Mouse (Mus musculus): ENCODE measurements around the gene Gm614. TPM values are rescaled to one million over a fixed set of nuclear protein-coding genes. Genes with fewer than 3 reads are reported as not detected.

The Gm614 gene
- polyA plus RNA-seq (2016; fragmentation: Nextera tagmentation; extraction: Ambion mirVana): not detected in 2 replicates

GRCm38 (mm10) chrX:101263892-101264291 is at the start of gene Gm614:
Gene Gm614, minus strand, starts transcription at chrX:101263992.
- Histone ChIP-seq H3K9ac (replicated peaks) (no peak within 1 kb of the TSS), H3K4me1 (replicated peaks) (peaks cover 21% of the 10 kb centered on the region), H3K27ac (no peak within 1 kb of the TSS), H3K36me3 (no peaks in the 10 kb centered on the region), H3K9me3 (no peaks in the 10 kb centered on the region), H3K27me3 (peaks cover 24% of the 10 kb centered on the region), H3K4me3 (replicated peaks) (no peak within 1 kb of the TSS), H3K4me2 (no peak within 1 kb of the TSS)
- no peak for ATAC-seq (ENCODE audit: insufficient number of reproducible peaks, insufficient read depth, low FRiP score, low TSS enrichment, low read depth)
- 93% methylated on average over 1 of the region's 1 CpGs for WGBS

GRCm38 (mm10) chrX:101309299-101309698 is 45.5 kb upstream of the Gm614 start:
- Histone ChIP-seq H3K9me3 (no peaks in the 10 kb centered on the region), H3K4me1 (replicated peaks) (no peaks in the 10 kb centered on the region), H3K27me3 (peaks cover 42% of the 10 kb centered on the region), H3K9ac (replicated peaks) (no peak overlapping the region), H3K4me2 (no peak overlapping the region), H3K4me3 (replicated peaks) (no peak overlapping the region), H3K36me3 (peaks cover 10% of the 10 kb centered on the region; the same call in 1 of the 2 replicates), H3K27ac (no peak overlapping the region)
- 87% methylated on average over 5 of the region's 5 CpGs for WGBS
- no peak for ATAC-seq (ENCODE audit: insufficient number of reproducible peaks, insufficient read depth, low FRiP score, low TSS enrichment, low read depth)

GRCm38 (mm10) chrX:101304646-101305045 is 40.9 kb upstream of the Gm614 start:
- Histone ChIP-seq H3K36me3 (no peaks in the 10 kb centered on the region), H3K27ac (no peak overlapping the region), H3K4me1 (replicated peaks) (peaks cover 24% of the 10 kb centered on the region), H3K9me3 (no peaks in the 10 kb centered on the region), H3K4me3 (replicated peaks) (no peak overlapping the region), H3K9ac (replicated peaks) (no peak overlapping the region), H3K27me3 (peaks cover 44% of the 10 kb centered on the region), H3K4me2 (no peak overlapping the region)
- WGBS: 57% methylated on average over 2 of the region's 2 CpGs
- ATAC-seq (ENCODE audit: insufficient number of reproducible peaks, insufficient read depth, low FRiP score, low TSS enrichment, low read depth): no peak

- no peak overlapping the region for H3K27ac ChIP-seq
Observed at GRCm38 (mm10) chrX:101301654-101302053, 37.9 kb upstream of the Gm614 start.

GRCm38 (mm10) chrX:101300427-101301030 is 36.7 kb upstream of the Gm614 start:
- Histone ChIP-seq H3K4me2 (peak overlapping the region; percentile 56), H3K4me1 (replicated peaks) (peaks cover 24% of the 10 kb centered on the region), H3K27me3 (peaks cover 44% of the 10 kb centered on the region), H3K9me3 (no peaks in the 10 kb centered on the region), H3K36me3 (peaks cover 21% of the 10 kb centered on the region), H3K4me3 (replicated peaks) (peak overlapping the region; percentile 47), H3K27ac (peak overlapping the region; percentile 77), H3K9ac (replicated peaks) (peak overlapping the region; percentile 28; the same call in 1 of the 2 replicates)
- WGBS: 32% methylated on average over 13 of the region's 13 CpGs
- peak; percentile 35 for ATAC-seq (ENCODE audit: insufficient number of reproducible peaks, insufficient read depth, low FRiP score, low TSS enrichment, low read depth)

More at GRCm38 (mm10) chrX:101301654-101302053, 37.9 kb upstream of the Gm614 start:
- Histone ChIP-seq H3K4me3 (replicated peaks) (no peak overlapping the region), H3K4me2 (peak overlapping the region; percentile 56), H3K9ac (replicated peaks) (no peak overlapping the region), H3K27me3 (peaks cover 42% of the 10 kb centered on the region), H3K36me3 (peaks cover 10% of the 10 kb centered on the region), H3K9me3 (no peaks in the 10 kb centered on the region), H3K4me1 (replicated peaks) (peaks cover 24% of the 10 kb centered on the region)
- no peak for ATAC-seq (ENCODE audit: insufficient number of reproducible peaks, insufficient read depth, low FRiP score, low TSS enrichment, low read depth)
- 76% methylated on average over 9 of the region's 9 CpGs for WGBS

GRCm38 (mm10) chrX:101299473-101300426 is 36.0 kb upstream of the Gm614 start:
- H3K4me3 ChIP-seq (replicated peaks): peak overlapping the region; percentile 47
- ATAC-seq (ENCODE audit: insufficient number of reproducible peaks, insufficient read depth, low FRiP score, low TSS enrichment, low read depth): peak; percentile 71
- H3K9ac ChIP-seq (replicated peaks): peak overlapping the region; percentile 50
- peak overlapping the region; percentile 77 for H3K27ac ChIP-seq
- H3K4me1 ChIP-seq (replicated peaks): peaks cover 24% of the 10 kb centered on the region
- peaks cover 28% of the 10 kb centered on the region for H3K36me3 ChIP-seq
- WGBS: 22% methylated on average over 12 of the region's 13 CpGs
- no peaks in the 10 kb centered on the region for H3K9me3 ChIP-seq
- H3K4me2 ChIP-seq: peak overlapping the region; percentile 56
- peaks cover 44% of the 10 kb centered on the region for H3K27me3 ChIP-seq

GRCm38 (mm10) chrX:101299055-101299454 is 35.3 kb upstream of the Gm614 start, which contains the start of gene Nlgn3:
Gene Nlgn3, plus strand, starts transcription at chrX:101299168.
- 35% methylated on average over 14 of the region's 24 CpGs for WGBS
- H3K27ac ChIP-seq: peak within 1 kb of the TSS; percentile 70
- H3K4me2 ChIP-seq: peak within 1 kb of the TSS; percentile 56
- H3K4me1 ChIP-seq (replicated peaks): peaks cover 22% of the 10 kb centered on the region
- no peaks in the 10 kb centered on the region for H3K9me3 ChIP-seq
- ATAC-seq (ENCODE audit: insufficient number of reproducible peaks, insufficient read depth, low FRiP score, low TSS enrichment, low read depth): no peak
- H3K36me3 ChIP-seq: peaks cover 35% of the 10 kb centered on the region
- peaks cover 41% of the 10 kb centered on the region for H3K27me3 ChIP-seq
- peak within 1 kb of the TSS; percentile 50 for H3K9ac ChIP-seq (replicated peaks)
- H3K4me3 ChIP-seq (replicated peaks): peak within 1 kb of the TSS; percentile 47

- Histone ChIP-seq H3K9me3 (no peaks in the 10 kb centered on the region), H3K4me2 (no peak overlapping the region), H3K4me3 (replicated peaks) (no peak overlapping the region), H3K27ac (no peak overlapping the region), H3K36me3 (peaks cover 90% of the 10 kb centered on the region), H3K27me3 (peaks cover 57% of the 10 kb centered on the region), H3K9ac (replicated peaks) (no peak overlapping the region), H3K4me1 (replicated peaks) (no peaks in the 10 kb centered on the region)
- ATAC-seq (ENCODE audit: insufficient number of reproducible peaks, insufficient read depth, low FRiP score, low TSS enrichment, low read depth): no peak
- 89% methylated on average over 10 of the region's 10 CpGs for WGBS
Observed at GRCm38 (mm10) chrX:101290111-101290510, 26.3 kb upstream of the Gm614 start.

- Histone ChIP-seq H3K4me1 (replicated peaks) (no peaks in the 10 kb centered on the region), H3K9me3 (no peaks in the 10 kb centered on the region), H3K4me2 (no peak overlapping the region), H3K4me3 (replicated peaks) (no peak overlapping the region), H3K36me3 (peaks cover 90% of the 10 kb centered on the region), H3K9ac (replicated peaks) (no peak overlapping the region), H3K27ac (no peak overlapping the region), H3K27me3 (peaks cover 57% of the 10 kb centered on the region)
- WGBS: 92% methylated on average over 7 of the region's 7 CpGs
- no peak for ATAC-seq (ENCODE audit: insufficient number of reproducible peaks, insufficient read depth, low FRiP score, low TSS enrichment, low read depth)
Observed at GRCm38 (mm10) chrX:101289037-101289436, 25.2 kb upstream of the Gm614 start.

GRCm38 (mm10) chrX:101288432-101288831 is 24.6 kb upstream of the Gm614 start:
- Histone ChIP-seq H3K9me3 (no peaks in the 10 kb centered on the region), H3K4me2 (no peak overlapping the region), H3K9ac (replicated peaks) (no peak overlapping the region), H3K27ac (no peak overlapping the region), H3K27me3 (peaks cover 51% of the 10 kb centered on the region), H3K36me3 (peaks cover 88% of the 10 kb centered on the region), H3K4me1 (replicated peaks) (no peaks in the 10 kb centered on the region), H3K4me3 (replicated peaks) (no peak overlapping the region)
- no peak for ATAC-seq (ENCODE audit: insufficient number of reproducible peaks, insufficient read depth, low FRiP score, low TSS enrichment, low read depth)
- 91% methylated on average over 6 of the region's 6 CpGs for WGBS

- Histone ChIP-seq H3K27ac (no peak overlapping the region), H3K9ac (replicated peaks) (no peak overlapping the region), H3K9me3 (no peaks in the 10 kb centered on the region), H3K36me3 (peaks cover 88% of the 10 kb centered on the region), H3K4me3 (replicated peaks) (no peak overlapping the region), H3K27me3 (peaks cover 46% of the 10 kb centered on the region), H3K4me1 (replicated peaks) (no peaks in the 10 kb centered on the region), H3K4me2 (no peak overlapping the region)
- 90% methylated on average over 3 of the region's 3 CpGs for WGBS
- ATAC-seq (ENCODE audit: insufficient number of reproducible peaks, insufficient read depth, low FRiP score, low TSS enrichment, low read depth): no peak
Observed at GRCm38 (mm10) chrX:101287543-101287942, 23.8 kb upstream of the Gm614 start.

Measured in limb, embryonic 12.5 days (tissue).